Mouse (Mus musculus): Measurements from ENCODE around the gene Aym1.
A peak's percentile ranks its signal among the peaks of the same experiment; 100 is the strongest.
"Not testable (repeated sequence)": the region's sequence is repeated elsewhere in the genome, so short reads cannot be mapped to it uniquely, and the experiment has no call there.

Gene Aym1

DNA sequence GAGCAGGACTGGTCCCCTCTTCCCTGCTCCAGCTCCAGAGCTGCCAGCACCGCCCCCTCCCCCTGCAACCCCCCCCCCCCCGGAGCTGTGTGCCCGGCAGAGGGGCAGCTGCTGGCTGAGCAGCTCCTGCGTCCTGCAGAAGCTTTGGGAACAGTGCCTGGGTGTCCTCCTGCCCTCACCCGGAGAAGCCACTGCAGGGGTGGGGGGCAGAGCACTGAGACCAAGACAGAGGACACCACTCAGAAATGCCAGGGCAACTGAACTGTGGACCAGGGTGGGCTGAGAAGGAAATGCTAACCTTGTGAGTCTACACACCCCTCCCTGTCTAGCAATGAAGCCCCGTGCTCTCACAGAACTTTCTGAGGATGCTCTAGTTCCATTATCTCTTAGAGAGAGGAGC is at the start of gene Aym1:
Gene Aym1, plus strand, starts transcription at position 109 of the 400 bp plus-strand sequence.
- DNase-seq (ENCODE audit: low spot score in 2 of 2), result no peak

GRCm38 (mm10) chr5:113309491-113310376 is 47.4 kb upstream of the Aym1 start:
- DNase-seq (ENCODE audit: low spot score in 2 of 2), result no peak

DNA sequence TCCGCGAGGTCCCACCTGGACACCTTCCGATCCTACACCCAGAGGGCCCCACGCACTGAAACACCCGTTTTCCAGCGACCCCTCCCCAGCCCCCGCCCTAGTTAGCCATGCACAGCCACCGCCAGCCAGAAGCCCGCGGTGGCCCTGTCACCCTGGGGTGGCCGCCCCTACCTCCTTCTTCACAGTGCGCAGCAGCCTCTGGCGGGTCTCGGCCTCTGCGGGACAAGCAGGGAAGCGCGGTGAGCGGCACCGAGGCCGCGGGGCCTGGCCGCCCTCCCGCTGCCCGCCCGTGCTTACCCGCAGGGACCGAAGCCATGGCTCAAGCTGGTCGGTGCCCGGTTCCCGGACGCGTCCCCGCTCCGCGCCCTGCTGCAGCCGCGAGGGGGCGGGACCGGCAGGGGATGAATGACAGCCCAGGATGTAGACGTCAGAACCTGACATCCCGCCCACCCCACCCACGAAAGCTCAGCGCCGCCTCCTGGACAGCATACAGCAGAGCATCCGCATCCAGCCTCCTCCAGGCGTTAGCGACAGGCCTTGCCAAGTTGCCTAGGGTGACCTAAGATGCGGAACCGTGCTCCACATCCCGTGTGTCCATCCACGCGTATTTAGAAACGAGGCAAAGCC is 46.6 kb upstream of the Aym1 start, which contains the start of gene Sgsm1:
Gene Sgsm1, minus strand, starts transcription at position 410 of the 627 bp plus-strand sequence.
- peak; percentile 65 to 75 for DNase-seq (ENCODE audit: low spot score in 2 of 2)

DNA sequence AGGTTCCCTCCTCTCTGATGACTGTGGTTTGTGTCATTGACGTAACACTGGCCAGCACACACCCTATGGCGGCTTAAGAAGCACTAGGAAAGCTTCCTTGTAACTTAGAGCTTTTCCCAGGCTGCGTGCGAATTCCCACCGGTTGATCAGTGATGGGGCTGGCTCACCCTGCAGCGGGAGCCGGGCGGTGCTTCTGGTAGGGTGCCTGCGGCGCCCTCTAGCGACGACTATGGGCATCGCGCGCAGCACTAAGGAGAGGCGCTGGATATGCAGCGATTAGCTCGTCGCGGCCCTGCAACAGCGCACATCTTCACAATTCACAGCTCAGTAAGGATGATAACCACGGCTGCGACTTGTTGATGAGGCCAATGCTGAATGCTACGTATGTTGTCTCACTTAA is 43.1 kb upstream of the Aym1 start:
- DNase-seq (ENCODE audit: low spot score in 2 of 2), result peak; percentile 59 to 60

GRCm38 (mm10) chr5:113323784-113324638 is 33.1 kb upstream of the Aym1 start:
- peak; percentile 20 to 48 for DNase-seq (ENCODE audit: low spot score in 2 of 2)

- no peak for DNase-seq (ENCODE audit: low spot score in 2 of 2)
Measured at GRCm38 (mm10) chr5:113329463-113329862, 27.6 kb upstream of the Aym1 start.

DNA sequence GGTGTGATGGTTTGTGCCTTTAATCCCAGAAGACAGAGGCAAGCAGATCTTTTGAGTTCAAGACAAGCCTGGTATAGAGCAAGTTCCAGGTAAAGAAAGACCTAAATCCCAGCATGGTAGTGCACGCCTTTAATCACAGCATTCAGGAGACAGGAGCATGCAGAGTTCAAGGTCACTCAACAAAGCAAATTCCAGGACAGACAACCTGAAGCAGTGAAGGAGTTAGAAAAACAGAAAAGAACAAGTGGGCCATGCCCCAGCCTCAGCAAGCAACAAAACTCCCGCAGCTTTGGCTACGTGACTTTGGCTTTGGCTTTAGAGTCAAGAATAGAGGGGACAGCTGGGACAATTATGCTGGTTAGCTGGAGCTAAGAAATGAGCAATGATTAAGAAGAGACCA is 26.9 kb upstream of the Aym1 start:
- no peak for DNase-seq (ENCODE audit: low spot score in 2 of 2)

- DNase-seq (ENCODE audit: low spot score in 2 of 2), result no peak
Measured at GRCm38 (mm10) chr5:113332239-113332638, 24.9 kb upstream of the Aym1 start.

- DNase-seq (ENCODE audit: low spot score in 2 of 2), result no peak
Measured at GRCm38 (mm10) chr5:113332899-113333298, 24.2 kb upstream of the Aym1 start.

- DNase-seq (ENCODE audit: low spot score in 2 of 2), result peak in 1 of 2 experiments; percentile 32
Measured at GRCm38 (mm10) chr5:113334621-113335530, 22.2 kb upstream of the Aym1 start.

DNA sequence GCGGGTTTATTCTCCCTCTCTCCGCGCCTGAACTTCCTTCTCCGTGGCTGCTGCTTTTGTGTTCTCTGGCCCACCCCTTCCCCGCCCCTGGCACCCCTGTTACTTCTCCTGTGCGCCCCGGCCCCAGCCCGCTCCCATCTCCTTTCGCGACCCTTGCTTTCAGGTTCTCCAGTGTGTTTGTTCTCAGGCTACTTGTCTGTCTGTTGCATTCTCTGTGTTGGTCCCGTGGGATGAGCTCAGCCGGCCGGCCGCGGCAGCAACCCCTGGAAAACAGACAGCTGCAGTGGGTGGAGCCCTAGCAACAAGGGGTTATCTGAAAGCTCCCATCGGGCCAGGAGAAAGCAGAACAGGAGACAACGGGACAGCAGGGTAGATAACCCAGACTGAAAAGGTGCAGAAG is 21.4 kb upstream of the Aym1 start:
- DNase-seq (ENCODE audit: low spot score in 2 of 2), result no peak

- DNase-seq (ENCODE audit: low spot score in 2 of 2), result no peak
Measured at GRCm38 (mm10) chr5:113336281-113336680, 20.8 kb upstream of the Aym1 start.

GRCm38 (mm10) chr5:113344635-113345386 is 12.3 kb upstream of the Aym1 start:
- DNase-seq (ENCODE audit: low spot score in 2 of 2), result no peak

GRCm38 (mm10) chr5:113345781-113346180 is 11.3 kb upstream of the Aym1 start:
- no peak for DNase-seq (ENCODE audit: low spot score in 2 of 2)

DNA sequence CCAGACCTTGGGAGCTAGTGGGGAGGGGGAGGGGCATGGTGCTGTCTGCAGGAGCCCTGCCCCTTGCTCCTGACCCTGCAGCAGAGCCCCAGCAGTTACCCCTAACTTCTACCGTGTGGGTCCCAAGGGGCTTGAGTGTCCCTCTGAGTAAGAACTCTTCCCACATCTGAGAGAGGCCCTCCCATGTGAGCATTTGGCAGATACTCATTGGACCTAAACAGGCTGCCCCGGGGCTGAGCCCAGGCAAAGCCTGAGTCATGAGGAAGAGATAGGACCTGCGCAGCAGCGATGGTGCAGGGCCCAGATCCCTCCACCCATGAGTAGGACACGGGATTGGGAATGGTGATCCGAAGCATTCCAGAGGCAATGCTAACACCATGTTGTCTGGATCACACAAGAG is 10.4 kb upstream of the Aym1 start:
- DNase-seq (ENCODE audit: low spot score in 2 of 2), result not testable (repeated sequence)

DNA sequence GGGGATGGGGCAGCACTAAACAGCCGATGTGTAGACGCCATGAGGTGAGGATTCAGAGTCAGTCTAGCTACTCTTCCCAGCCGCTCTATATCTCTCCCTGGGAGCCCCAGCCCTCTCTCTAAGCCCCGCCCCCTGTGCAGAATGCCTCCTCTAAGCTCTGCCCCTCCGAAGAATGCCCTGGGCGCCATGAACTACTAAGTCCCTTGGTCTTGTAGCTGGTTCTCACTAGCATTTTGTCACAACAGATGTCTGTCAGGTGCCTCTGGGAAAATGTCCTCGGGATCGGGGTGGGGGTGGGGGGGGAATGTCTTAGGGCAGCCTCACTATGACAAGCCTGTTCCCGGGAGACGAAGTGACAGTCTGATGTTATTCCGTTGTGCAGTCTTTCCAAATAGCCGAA is 9.5 kb upstream of the Aym1 start:
- no peak for DNase-seq (ENCODE audit: low spot score in 2 of 2)

DNA sequence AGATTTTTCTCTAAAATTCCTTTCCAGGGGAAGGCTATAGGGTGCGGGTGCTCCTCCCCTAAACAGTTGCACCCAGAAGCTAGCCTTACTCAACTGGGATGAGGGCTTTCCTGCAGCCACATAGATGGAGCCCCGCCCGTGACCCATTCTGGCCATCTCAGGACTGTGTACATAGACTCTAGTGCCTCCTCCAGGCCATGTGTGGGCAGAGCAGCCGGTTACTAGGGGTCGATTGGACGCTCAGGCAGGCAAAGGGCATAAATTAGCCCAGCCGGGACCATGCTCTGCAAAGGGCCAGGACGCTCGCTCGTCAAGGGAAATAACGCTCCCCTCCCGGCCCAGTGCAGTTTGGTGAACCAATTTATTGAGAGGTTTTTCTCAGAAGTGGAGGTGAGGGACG is 8.5 kb upstream of the Aym1 start:
- no peak for DNase-seq (ENCODE audit: low spot score in 2 of 2)

GRCm38 (mm10) chr5:113349226-113349625 is 7.9 kb upstream of the Aym1 start:
- DNase-seq (ENCODE audit: low spot score in 2 of 2), result no peak

- DNase-seq (ENCODE audit: low spot score in 2 of 2), result no peak
Measured at GRCm38 (mm10) chr5:113349810-113350209, 7.3 kb upstream of the Aym1 start.

DNA sequence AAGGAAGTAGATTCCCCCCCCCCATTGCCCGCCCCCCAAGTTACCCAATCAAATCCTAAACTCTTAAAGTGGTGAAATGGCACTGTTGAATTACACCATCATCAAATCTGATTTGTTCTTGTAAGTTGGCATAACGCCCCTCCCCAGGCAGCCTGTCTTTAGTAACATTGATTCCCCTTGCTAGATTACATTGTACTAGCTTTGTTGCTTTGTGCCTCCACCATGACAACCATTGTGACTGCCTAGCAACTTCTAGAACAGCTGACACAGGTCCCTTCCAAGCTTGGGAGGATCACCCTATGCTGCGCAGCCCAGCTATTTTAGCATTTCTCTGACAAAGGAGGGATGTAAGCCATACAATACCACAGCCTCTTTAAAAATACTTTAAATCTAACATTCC is 5.3 kb upstream of the Aym1 start:
- DNase-seq (ENCODE audit: low spot score in 2 of 2), result no peak
